Mouse (Mus musculus) urinary bladder, postnatal 36 days (tissue): Measurements from ENCODE around the gene BC061212.
"Not testable (repeated sequence)": the region's sequence is repeated elsewhere in the genome, so short reads cannot be mapped to it uniquely, and the experiment has no call there.

ENCODE experiments used
- DNase-seq, 2 experiments: peaks; one replicate each; pipeline ENCODE4 v3.0.0; 2022; ENCODE audit warnings: low spot score in 2 of 2, mixed read lengths in 1 of 2

Gene BC061212

DNA sequence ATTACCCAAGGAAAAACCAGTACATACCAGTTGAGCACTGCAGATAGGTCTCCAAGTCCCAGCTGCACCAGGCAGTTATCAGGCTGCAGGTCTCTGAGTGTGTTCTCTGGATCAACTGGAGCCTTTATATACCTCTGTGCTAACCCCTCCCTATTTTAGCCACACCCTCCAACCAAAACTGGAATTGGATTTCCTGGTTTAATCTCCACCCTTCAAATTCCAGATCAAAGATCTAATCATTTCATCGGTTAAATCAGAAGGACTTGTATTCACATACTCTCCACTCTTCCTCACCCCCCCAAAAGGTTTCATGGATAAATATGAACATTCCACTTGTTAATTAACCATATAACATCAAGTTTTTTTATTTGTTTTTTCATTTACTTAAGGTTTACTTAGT lies at the start of gene BC061212:
TSS of gene BC061212 (minus strand) at position 101 of the 400 bp plus-strand sequence.
- DNase-seq: not testable (repeated sequence)

DNA sequence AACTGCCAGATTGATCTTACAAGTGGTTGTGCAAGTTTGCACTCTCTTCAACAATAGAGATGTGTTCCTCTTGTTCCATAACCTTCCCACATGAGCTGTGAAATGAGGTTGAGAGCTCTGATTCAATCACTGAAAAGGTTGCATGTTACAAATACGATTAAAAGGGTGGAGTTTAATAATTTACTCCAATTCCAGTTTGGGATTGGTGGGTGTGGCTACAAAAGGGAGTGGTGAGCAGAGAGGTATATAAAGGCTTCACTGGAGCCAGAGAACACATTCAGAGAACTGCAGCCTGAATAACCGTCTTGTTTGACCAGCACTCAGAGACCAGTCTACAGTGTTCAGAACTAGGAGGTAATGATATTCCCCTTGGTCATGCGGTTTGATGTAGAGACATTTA lies 5.7 kb upstream of the BC061212 start, which contains the start of gene Gm6351:
TSS of gene Gm6351 (plus strand) at position 301 of the 400 bp plus-strand sequence.
- DNase-seq: not testable (repeated sequence)
